Mouse (Mus musculus) leukemia stem cell, adult 10-12 weeks (primary cell): ENCODE data around the gene Muc13. TPM values are rescaled to one million over a fixed set of nuclear protein-coding genes. Genes with fewer than 3 reads are reported as not detected.

Experiments used
- polyA plus RNA-seq: library from polyadenylated mRNA; stranded (reverse); fragments of >175 nt; gene quantifications from 2 replicates; pipeline ENCODE4 v1.2.3, GENCODE M21; 2012; ENCODE audit warnings: low replicate concordance

Gene Muc13
- 0.06 and 0.23 TPM in 2 replicates for polyA plus RNA-seq

DNA sequence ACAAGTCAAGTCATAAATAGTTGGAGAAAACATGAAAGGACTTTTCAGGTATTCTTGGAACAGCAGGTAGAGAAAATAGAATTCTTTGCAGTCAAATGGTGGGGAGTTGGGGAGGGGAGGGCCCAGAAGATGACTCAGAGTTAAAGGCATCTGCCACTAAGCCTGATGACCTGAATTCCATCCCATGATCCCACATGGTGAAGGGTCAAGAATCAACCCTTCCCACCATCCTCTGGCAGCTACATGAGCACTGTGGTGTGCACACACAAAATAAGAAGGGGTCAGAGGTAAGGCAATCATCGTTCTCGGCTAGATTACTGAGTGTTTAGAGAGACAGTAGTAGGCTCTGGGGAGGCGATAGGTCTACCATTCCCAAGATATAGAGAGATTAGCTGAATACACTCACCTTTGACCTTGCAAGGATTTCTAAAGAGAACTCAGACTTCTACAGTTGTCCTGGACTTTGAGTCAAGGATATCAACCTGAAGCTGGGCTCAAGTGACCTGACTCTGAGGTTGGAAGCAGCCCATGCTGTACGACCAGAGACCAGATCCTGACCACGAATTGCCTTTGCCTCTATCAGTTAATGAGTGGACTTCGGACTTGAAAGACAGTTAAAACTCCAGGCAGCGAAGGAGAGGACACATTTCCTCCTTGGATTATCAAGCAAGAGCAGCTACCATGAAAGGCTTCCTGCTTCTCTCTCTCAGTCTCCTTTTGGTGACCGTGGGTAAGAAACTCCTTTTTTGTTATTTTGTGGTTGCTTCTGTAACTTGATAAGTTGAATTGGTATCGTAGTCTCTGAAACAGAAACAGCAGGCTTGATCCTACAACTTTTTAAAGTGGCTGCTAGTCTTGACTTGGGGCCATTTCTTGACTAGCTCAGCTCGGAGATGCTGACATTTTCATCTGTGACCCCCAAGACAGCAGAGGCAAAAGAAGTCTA is at the start of gene Muc13:
Muc13 (plus strand) TSS at position 192 of the 946 bp plus-strand sequence.

DNA sequence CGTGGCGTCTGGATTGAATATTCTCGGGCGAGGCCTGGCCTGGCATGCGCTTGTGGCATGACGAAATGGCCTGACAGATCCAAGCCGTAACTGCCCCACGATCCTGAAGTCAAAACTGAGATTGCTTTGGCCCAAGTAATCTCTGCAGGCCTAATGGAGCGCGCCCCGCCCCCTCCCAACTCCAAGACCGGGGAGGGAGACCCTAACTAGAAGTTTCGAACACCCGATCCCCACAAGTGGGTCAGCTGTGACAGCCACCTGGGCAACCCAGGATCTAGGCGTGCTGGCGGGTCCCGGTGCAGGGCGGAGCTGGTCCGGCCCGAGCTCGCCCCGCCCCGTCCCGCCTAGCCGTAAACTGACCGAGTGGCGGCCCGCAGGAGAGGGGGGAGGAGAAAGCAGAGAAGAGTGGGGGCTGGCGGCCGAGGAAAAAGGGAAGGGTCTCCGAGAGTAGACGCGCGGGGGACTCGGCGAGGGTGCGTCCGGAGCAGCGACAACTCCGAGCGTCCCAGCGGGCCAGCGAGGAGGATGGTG is 35.5 kb downstream of the Muc13 start, which contains the start of gene Itgb5:
Itgb5 (plus strand) TSS at position 365 of the 531 bp plus-strand sequence.

Other genes starting within 250 kb of the Muc13 start
- gene Heg1, start 109.7 kb upstream of the Muc13 start, polyA plus RNA-seq, result 8.2 and 9.6 TPM in 2 replicates
- 3.1 and 3.7 TPM in 2 replicates for gene Itgb5, start 35.6 kb downstream of the Muc13 start, polyA plus RNA-seq
- 3.8 and 20.2 TPM in 2 replicates for gene Umps, start 173.0 kb downstream of the Muc13 start, polyA plus RNA-seq